Mouse (Mus musculus) ES-Bruce4 (cell line): ENCODE results near the gene Gan.

Experiments
- CTCF ChIP-seq: IDR thresholded peaks from one replicate; pipeline ENCODE4 v1.8.1; 2011; ENCODE audit warnings: low read depth, low read length
- POLR2A ChIP-seq: IDR thresholded peaks from one replicate; pipeline ENCODE4 v1.8.1; 2011; ENCODE audit warnings: low read length; ENCODE audit not compliant: insufficient read depth

DNA sequence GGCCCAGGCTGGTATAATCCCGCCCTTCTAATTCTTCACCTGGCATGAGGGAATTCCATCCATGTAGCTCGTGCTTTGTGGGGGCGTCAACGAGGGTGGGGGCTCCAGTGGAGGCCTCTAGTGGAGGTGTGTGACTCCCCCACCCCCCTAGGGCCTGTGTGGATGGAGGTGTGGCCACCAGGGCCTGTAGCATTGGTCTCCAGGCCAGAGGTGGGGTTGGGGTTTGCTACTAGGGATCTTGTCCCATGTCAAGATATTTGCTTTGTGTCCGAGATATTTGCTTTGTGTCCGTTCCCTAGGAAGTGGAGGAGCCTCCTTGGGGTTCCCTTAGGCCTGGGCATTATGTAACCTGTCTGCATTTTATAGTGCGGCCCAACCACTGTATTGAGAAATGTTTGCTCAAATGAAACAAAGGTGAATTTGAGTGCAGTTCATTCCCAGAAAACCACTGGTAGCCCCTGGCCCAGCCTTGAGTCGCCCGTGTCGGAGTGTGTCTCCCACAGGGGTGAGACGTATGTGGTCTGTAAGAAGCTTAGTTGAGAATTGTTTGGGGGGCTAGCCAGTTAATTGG lies 101.6 kb downstream of the Gan start:
- no peak for TF ChIP-seq CTCF
- no peak for TF ChIP-seq POLR2A
